Mouse (Mus musculus) bone marrow, adult 2 months (tissue): ENCODE results near the gene Hoxa2.

Experiments used
- CTCF ChIP-seq: fragments of 200-500 bp; IDR thresholded peaks from 2 replicates; pipeline ENCODE4 v1.5.1; 2011; ENCODE audit warnings: low read length, control low read depth; ENCODE audit not compliant: control insufficient read depth, insufficient read depth
- POLR2A ChIP-seq: fragments of 200-500 bp; IDR thresholded peaks from 2 replicates; pipeline ENCODE4 v1.6.1; 2011; ENCODE audit warnings: low read depth, mild to moderate bottlenecking, control low read depth, low read length, borderline replicate concordance; ENCODE audit not compliant: control insufficient read depth

GRCm38 (mm10) chr6:52206882-52207683 lies 42.5 kb upstream of the Hoxa2 start:
- no peak for TF ChIP-seq POLR2A
- no peak for TF ChIP-seq CTCF
